Mouse (Mus musculus): ENCODE measurements around the gene Ankle2.

The Ankle2 gene

GRCm38 (mm10) chr5:110230780-110231461 lies at the start of gene Ankle2:
Ankle2 (plus strand) TSS chr5:110231004.
- peak; percentile 88 for DNase-seq (ENCODE audit: low read depth, low spot score)

DNA sequence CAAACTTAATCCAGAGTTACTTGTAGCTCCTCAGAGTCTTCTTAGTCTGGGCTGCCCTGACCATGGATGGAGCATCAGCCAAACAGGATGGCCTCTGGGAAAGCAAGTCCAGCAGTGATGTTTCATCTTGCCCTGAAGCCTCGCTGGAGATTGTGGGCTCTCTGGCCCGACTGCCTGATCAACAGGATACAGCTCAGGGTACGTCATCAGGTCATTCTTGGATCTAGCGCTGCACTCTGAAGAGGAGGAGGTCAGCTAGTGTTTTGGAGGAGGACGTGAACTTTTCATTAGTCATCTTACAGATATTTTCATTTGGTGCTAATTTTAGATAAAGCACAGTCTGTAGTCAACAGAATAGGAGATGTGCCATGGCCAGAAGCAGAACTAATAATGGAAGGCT lies 49.1 kb upstream of the Ankle2 start:
- DNase-seq (ENCODE audit: low read depth, low spot score) = no peak

- no peak for DNase-seq (ENCODE audit: low read depth, low spot score)
Measured at GRCm38 (mm10) chr5:110203164-110203895, 27.5 kb upstream of the Ankle2 start.

DNA sequence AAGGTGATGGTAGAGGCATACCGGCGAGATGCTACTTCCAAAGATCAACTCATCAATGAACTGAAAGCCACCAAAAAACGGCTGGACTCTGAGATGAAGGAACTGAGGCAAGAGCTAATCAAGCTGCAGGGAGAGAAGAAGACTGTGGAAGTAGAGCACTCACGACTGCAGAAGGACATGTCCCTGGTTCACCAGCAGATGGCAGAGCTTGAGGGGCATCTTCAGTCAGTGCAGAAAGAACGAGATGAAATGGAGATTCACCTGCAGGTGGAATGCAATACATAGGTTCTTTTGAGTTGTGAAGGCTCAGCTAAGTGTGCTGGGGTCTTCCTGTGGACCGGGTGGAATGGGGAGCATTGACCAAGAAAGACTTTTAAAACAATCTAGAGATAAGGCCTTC lies 26.0 kb upstream of the Ankle2 start:
- DNase-seq (ENCODE audit: low read depth, low spot score) = peak; percentile 5

- DNase-seq (ENCODE audit: low read depth, low spot score) = no peak
Measured at GRCm38 (mm10) chr5:110211312-110211711, 19.5 kb upstream of the Ankle2 start.

GRCm38 (mm10) chr5:110216780-110217179 lies 14.0 kb upstream of the Ankle2 start:
- no peak for DNase-seq (ENCODE audit: low read depth, low spot score)

- DNase-seq (ENCODE audit: low read depth, low spot score) = no peak
Measured at GRCm38 (mm10) chr5:110220331-110220730, 10.5 kb upstream of the Ankle2 start.

DNA sequence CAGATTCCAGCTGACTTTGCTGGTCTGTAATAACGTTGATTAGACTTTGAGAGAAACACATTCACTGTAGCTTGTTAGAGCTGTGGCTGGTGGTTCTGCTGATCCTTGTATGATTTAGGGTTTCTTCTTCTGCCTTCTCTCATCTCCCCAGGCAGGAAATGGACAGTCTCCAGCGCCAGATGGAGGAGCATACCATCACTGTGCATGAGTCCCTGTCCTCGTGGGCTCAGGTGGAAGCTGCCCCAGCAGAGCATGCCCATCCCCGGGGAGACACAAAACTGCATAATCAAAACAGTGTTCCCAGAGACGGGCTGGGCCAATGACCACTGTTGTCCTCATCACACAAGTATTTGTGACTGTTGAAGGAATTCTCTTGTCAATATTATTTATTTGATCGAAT lies 8.0 kb upstream of the Ankle2 start:
- DNase-seq (ENCODE audit: low read depth, low spot score) = no peak

- DNase-seq (ENCODE audit: low read depth, low spot score) = no peak
Measured at GRCm38 (mm10) chr5:110225056-110225455, 5.7 kb upstream of the Ankle2 start.

DNA sequence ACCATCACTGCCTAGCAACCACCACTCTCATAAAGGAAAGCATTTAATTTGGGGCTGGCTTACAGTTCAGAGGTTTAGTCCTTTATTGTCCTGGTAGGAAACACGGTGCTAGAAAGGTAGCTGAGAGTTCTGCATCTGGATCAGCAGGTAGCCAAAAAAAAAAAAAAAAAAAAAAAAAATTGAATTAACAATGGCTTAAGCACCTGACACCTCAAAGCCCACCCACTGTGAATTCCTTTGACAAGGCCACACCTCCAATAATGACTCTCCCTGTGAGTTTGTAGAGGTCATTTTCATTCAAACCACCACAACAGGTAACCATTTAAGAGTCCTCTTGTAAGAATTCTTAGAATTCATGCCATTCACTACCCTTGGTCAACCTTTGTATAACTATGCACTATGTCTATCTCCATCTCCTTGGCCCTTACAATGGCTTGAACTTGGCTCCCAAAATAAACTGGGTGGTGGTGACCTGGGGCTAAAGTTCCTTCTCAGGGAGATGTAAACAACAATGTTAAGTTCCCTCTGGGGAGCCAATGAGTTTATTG lies 3.4 kb upstream of the Ankle2 start:
- no peak for DNase-seq (ENCODE audit: low read depth, low spot score)

DNA sequence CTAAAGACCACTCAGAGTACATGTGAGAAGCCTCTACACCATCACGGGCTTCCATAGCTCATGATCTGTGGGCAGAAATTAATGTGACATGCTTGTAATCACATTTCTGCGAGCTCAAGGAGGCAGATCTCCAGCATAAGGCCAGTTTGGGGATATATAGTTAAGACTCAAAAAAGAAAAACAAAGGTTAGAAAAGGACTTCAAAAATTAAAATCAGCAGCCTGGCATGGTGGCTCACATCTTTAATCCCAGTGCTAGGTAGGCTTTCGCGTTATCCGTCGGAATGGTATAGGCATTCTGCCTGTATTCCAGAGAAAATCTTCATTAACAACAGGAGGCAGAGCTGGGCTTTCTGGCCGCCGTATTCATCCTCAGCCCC lies 414 bp upstream of the Ankle2 start:
- DNase-seq (ENCODE audit: low read depth, low spot score) = no peak

GRCm38 (mm10) chr5:110231638-110232037 lies 834 bp downstream of the Ankle2 start:
- no peak for DNase-seq (ENCODE audit: low read depth, low spot score)

GRCm38 (mm10) chr5:110232346-110232745 lies 1.5 kb downstream of the Ankle2 start:
- no peak for DNase-seq (ENCODE audit: low read depth, low spot score)

DNA sequence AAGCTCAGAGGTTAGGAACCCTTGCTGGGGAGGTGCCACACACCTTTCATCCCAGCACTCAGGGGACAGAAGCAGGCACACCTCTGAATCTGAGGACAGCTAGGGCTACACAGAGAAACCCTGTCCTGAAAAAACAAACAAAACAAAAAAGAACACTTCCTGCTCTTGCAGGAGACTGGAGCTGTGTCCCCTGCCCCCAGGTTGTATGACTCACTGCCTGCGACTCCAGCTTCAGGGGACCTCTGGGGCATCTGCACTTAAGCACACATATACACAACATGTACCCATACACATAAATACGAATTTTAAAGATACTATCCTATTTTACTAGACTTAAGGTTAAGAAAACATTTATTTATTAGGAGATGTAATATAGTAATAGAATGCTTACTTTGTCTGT lies 13.3 kb downstream of the Ankle2 start:
- DNase-seq (ENCODE audit: low read depth, low spot score) = no peak

GRCm38 (mm10) chr5:110266941-110267340 lies 36.1 kb downstream of the Ankle2 start:
- no peak for DNase-seq (ENCODE audit: low read depth, low spot score)

- DNase-seq (ENCODE audit: low read depth, low spot score) = peak; percentile 85
Measured at GRCm38 (mm10) chr5:110269141-110270101, 38.6 kb downstream of the Ankle2 start, which contains the start of gene Pgam5. Pgam5 (minus strand) TSS chr5:110269913.

- no peak for DNase-seq (ENCODE audit: low read depth, low spot score)
Measured at GRCm38 (mm10) chr5:110270242-110270641, 39.4 kb downstream of the Ankle2 start.

DNA sequence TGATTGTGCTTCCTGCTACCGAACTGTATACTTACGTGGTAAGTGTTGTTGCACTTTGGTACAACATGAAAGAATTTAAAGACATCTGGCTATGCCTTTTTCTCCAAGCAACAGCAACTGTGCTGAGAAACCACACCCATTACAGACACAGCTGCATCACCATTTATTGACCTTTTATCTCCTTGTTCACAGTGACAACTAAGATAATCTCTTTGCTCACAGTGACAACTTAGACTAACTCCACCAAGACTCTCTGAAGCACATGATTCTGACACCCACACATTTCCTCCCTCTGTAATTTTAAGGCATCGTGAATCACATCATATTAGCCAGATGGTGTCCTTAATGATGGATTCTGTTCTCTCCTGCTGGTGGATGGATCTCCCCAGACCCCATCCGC lies 43.3 kb downstream of the Ankle2 start:
- no peak for DNase-seq (ENCODE audit: low read depth, low spot score)

GRCm38 (mm10) chr5:110274846-110275245 lies 44.0 kb downstream of the Ankle2 start:
- DNase-seq (ENCODE audit: low read depth, low spot score) = no peak

- no peak for DNase-seq (ENCODE audit: low read depth, low spot score)
Measured at GRCm38 (mm10) chr5:110276391-110276790, 45.6 kb downstream of the Ankle2 start.

GRCm38 (mm10) chr5:110276910-110277309 lies 46.1 kb downstream of the Ankle2 start:
- no peak for DNase-seq (ENCODE audit: low read depth, low spot score)

- DNase-seq (ENCODE audit: low read depth, low spot score) = no peak
Measured at GRCm38 (mm10) chr5:110281984-110282383, 51.2 kb downstream of the Ankle2 start.
